Mouse (Mus musculus): Measurements from ENCODE around the gene Gm10337. TPM values are rescaled to one million over a fixed set of nuclear protein-coding genes. Genes with fewer than 3 reads are reported as not detected.

Gene Gm10337
- polyA plus RNA-seq, 1 experiment, result not detected

- no peak overlapping the region for H3K4me3 ChIP-seq (ENCODE audit: insufficient read depth, low read length)
- H3K27ac ChIP-seq (ENCODE audit: insufficient read depth, low read length), result no peak overlapping the region
- no peak for TF ChIP-seq POLR2A (IDR thresholded peaks at IDR 0.05; ENCODE audit: low read depth, low read length)
- TF ChIP-seq CTCF (IDR thresholded peaks at IDR 0.05; ENCODE audit: borderline replicate concordance, insufficient read depth, low read length), result no peak
- H3K4me1 ChIP-seq (ENCODE audit: control insufficient read depth, insufficient read depth, low read length), result no peaks in the 10 kb centered on the region
These were observed 28.8 kb downstream of the Gm10337 start for GRCm38 (mm10) chr15:102532106-102532900.

- TF ChIP-seq CTCF (IDR thresholded peaks at IDR 0.05; ENCODE audit: borderline replicate concordance, insufficient read depth, low read length), result no peak
- TF ChIP-seq POLR2A (IDR thresholded peaks at IDR 0.05; ENCODE audit: low read depth, low read length), result no peak
- Histone ChIP-seq H3K4me1 (ENCODE audit: control insufficient read depth, insufficient read depth, low read length) (no peaks in the 10 kb centered on the region), H3K4me3 (ENCODE audit: insufficient read depth, low read length) (no peak overlapping the region), H3K27ac (ENCODE audit: insufficient read depth, low read length) (no peak overlapping the region)
These were observed 30.4 kb downstream of the Gm10337 start for GRCm38 (mm10) chr15:102533926-102534325.

DNA sequence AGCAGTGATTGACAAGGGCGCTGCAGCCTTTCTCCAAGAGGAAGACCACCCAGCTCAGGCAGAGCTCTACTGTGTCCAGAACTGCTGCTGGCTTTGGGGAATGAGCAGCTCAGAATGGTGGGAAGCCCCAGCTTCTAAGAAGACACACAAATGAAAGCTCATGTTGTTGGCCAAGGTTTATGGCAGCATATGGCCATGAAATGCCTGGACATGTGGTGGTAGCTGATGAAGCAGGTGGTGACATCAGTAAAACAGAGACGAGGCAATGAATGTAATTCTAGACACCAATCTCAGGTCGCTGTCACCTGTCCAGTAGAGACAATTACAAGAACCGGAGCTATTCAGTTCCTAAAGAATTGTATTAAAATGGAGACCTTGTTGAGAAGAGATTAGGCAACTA is 41.3 kb downstream of the Gm10337 start:
- Histone ChIP-seq H3K27ac (ENCODE audit: insufficient read depth, low read length) (no peak overlapping the region), H3K4me3 (ENCODE audit: insufficient read depth, low read length) (no peak overlapping the region), H3K4me1 (ENCODE audit: control insufficient read depth, insufficient read depth, low read length) (no peaks in the 10 kb centered on the region)
- no peak for TF ChIP-seq POLR2A (IDR thresholded peaks at IDR 0.05; ENCODE audit: low read depth, low read length)
- no peak for TF ChIP-seq CTCF (IDR thresholded peaks at IDR 0.05; ENCODE audit: borderline replicate concordance, insufficient read depth, low read length)

- Histone ChIP-seq H3K27ac (ENCODE audit: insufficient read depth, low read length) (no peak overlapping the region), H3K4me3 (ENCODE audit: insufficient read depth, low read length) (no peak overlapping the region), H3K4me1 (ENCODE audit: control insufficient read depth, insufficient read depth, low read length) (no peaks in the 10 kb centered on the region)
- TF ChIP-seq POLR2A (IDR thresholded peaks at IDR 0.05; ENCODE audit: low read depth, low read length), result no peak
- no peak for TF ChIP-seq CTCF (IDR thresholded peaks at IDR 0.05; ENCODE audit: borderline replicate concordance, insufficient read depth, low read length)
These were observed 42.7 kb downstream of the Gm10337 start for GRCm38 (mm10) chr15:102546246-102546645.

GRCm38 (mm10) chr15:102546677-102547427 is 43.3 kb downstream of the Gm10337 start:
- H3K27ac ChIP-seq (ENCODE audit: insufficient read depth, low read length), result no peak overlapping the region
- H3K4me1 ChIP-seq (ENCODE audit: control insufficient read depth, insufficient read depth, low read length), result no peaks in the 10 kb centered on the region
- TF ChIP-seq CTCF (IDR thresholded peaks at IDR 0.05; ENCODE audit: borderline replicate concordance, insufficient read depth, low read length) (no peak), POLR2A (IDR thresholded peaks at IDR 0.05; ENCODE audit: low read depth, low read length) (no peak)
- H3K4me3 ChIP-seq (ENCODE audit: insufficient read depth, low read length), result no peak overlapping the region

DNA sequence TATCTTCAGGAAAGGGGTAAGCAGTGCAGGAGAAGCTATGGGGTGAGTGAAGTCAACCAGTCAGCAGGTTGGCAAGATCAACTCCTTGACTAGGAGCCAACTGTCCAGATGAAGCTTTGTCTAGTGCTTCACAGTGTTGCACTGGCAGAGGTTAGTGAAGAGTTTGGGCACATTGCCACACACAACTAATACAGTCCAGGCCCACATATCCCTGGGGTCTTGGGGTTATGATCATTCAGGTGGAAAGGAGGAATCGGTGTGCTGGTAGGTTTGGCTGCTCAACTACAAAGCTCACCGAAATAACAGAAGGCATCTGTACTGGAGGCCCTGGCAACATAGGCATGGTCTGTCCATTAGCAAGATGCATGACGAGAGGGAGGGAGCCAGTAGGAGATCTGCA is 44.0 kb downstream of the Gm10337 start:
- Histone ChIP-seq H3K4me1 (ENCODE audit: control insufficient read depth, insufficient read depth, low read length) (no peaks in the 10 kb centered on the region), H3K4me3 (ENCODE audit: insufficient read depth, low read length) (no peak overlapping the region), H3K27ac (ENCODE audit: insufficient read depth, low read length) (no peak overlapping the region)
- TF ChIP-seq CTCF (IDR thresholded peaks at IDR 0.05; ENCODE audit: borderline replicate concordance, insufficient read depth, low read length) (no peak), POLR2A (IDR thresholded peaks at IDR 0.05; ENCODE audit: low read depth, low read length) (no peak)

GRCm38 (mm10) chr15:102552599-102552998 is 49.1 kb downstream of the Gm10337 start:
- no peak for TF ChIP-seq POLR2A (IDR thresholded peaks at IDR 0.05; ENCODE audit: low read depth, low read length)
- TF ChIP-seq CTCF (IDR thresholded peaks at IDR 0.05; ENCODE audit: borderline replicate concordance, insufficient read depth, low read length), result no peak
- no peaks in the 10 kb centered on the region for H3K4me1 ChIP-seq (ENCODE audit: control insufficient read depth, insufficient read depth, low read length)
- H3K27ac ChIP-seq (ENCODE audit: insufficient read depth, low read length), result no peak overlapping the region
- no peak overlapping the region for H3K4me3 ChIP-seq (ENCODE audit: insufficient read depth, low read length)

Other genes starting within 250 kb of the Gm10337 start
- gene Rarg, start 246.2 kb upstream of the Gm10337 start, polyA plus RNA-seq (2011; ENCODE audit: insufficient read length, low read depth, missing spikeins), result 70.6 and 91.2 TPM in 2 replicates
- gene Gm9918, start 233.2 kb upstream of the Gm10337 start, polyA plus RNA-seq (2011; ENCODE audit: insufficient read length, low read depth, missing spikeins), result 0.30 TPM in 1 of 2 replicates, not detected in the other
- gene Mfsd5, start 224.3 kb upstream of the Gm10337 start, polyA plus RNA-seq (2011; ENCODE audit: insufficient read length, low read depth, missing spikeins), result 47.3 and 55.8 TPM in 2 replicates
- gene Espl1, start 207.5 kb upstream of the Gm10337 start, polyA plus RNA-seq (2011; ENCODE audit: insufficient read length, low read depth, missing spikeins), result 14.5 and 20.1 TPM in 2 replicates
- 239 and 257 TPM in 2 replicates for gene Pfdn5, start 177.6 kb upstream of the Gm10337 start, polyA plus RNA-seq (2011; ENCODE audit: insufficient read length, low read depth, missing spikeins)
- gene Myg1, start 172.0 kb upstream of the Gm10337 start, polyA plus RNA-seq (2011; ENCODE audit: insufficient read length, low read depth, missing spikeins), result 35.7 and 42.8 TPM in 2 replicates
- 107 and 109 TPM in 2 replicates for gene Aaas, start 153.0 kb upstream of the Gm10337 start, polyA plus RNA-seq (2011; ENCODE audit: insufficient read length, low read depth, missing spikeins)
- gene Sp7, start 136.5 kb upstream of the Gm10337 start, polyA plus RNA-seq (2011; ENCODE audit: insufficient read length, low read depth, missing spikeins), result 0.52 and 1.1 TPM in 2 replicates
- gene Sp1, start 97.6 kb upstream of the Gm10337 start, polyA plus RNA-seq (2011; ENCODE audit: insufficient read length, low read depth, missing spikeins), result 42.6 and 51.9 TPM in 2 replicates
- gene Amhr2, start 58.4 kb upstream of the Gm10337 start, polyA plus RNA-seq (2011; ENCODE audit: insufficient read length, low read depth, missing spikeins), result not detected in 2 replicates
- gene Prr13, start 44.7 kb upstream of the Gm10337 start, polyA plus RNA-seq (2011; ENCODE audit: insufficient read length, low read depth, missing spikeins), result 127 and 155 TPM in 2 replicates
- gene Pcbp2, start 33.2 kb upstream of the Gm10337 start, polyA plus RNA-seq (2011; ENCODE audit: insufficient read length, low read depth, missing spikeins), result 653 and 702 TPM in 2 replicates
- 19.1 and 20.9 TPM in 2 replicates for gene Map3k12, start 13.3 kb downstream of the Gm10337 start, polyA plus RNA-seq (2011; ENCODE audit: insufficient read length, low read depth, missing spikeins)
- 39.5 and 44.5 TPM in 2 replicates for gene Tarbp2, start 14.5 kb downstream of the Gm10337 start, polyA plus RNA-seq (2011; ENCODE audit: insufficient read length, low read depth, missing spikeins)
- 1.2 and 1.4 TPM in 2 replicates for gene Npff, start 21.2 kb downstream of the Gm10337 start, polyA plus RNA-seq (2011; ENCODE audit: insufficient read length, low read depth, missing spikeins)
- gene Gm28047, start 121.3 kb downstream of the Gm10337 start, polyA plus RNA-seq (2011; ENCODE audit: insufficient read length, low read depth, missing spikeins), result 2.0 TPM in 1 of 2 replicates, not detected in the other
- gene Atf7, start 121.7 kb downstream of the Gm10337 start, polyA plus RNA-seq (2011; ENCODE audit: insufficient read length, low read depth, missing spikeins), result 64.8 and 68.7 TPM in 2 replicates
- gene Atp5g2, start 168.6 kb downstream of the Gm10337 start, polyA plus RNA-seq (2011; ENCODE audit: insufficient read length, low read depth, missing spikeins), result 60.3 and 158 TPM in 2 replicates
- gene Calcoco1, start 218.5 kb downstream of the Gm10337 start, polyA plus RNA-seq (2011; ENCODE audit: insufficient read length, low read depth, missing spikeins), result 35.0 and 44.0 TPM in 2 replicates

Data from embryonic fibroblast, embryonic 13.5 days (primary cell).